Mouse (Mus musculus) stomach, postnatal 0 days (tissue): ENCODE measurements around the gene Rgs9bp. TPM values are rescaled to one million over a fixed set of nuclear protein-coding genes. Genes with fewer than 3 reads are reported as not detected.

Experiments used
- ATAC-seq: fragments of 200-750 bp; cut with Nextera tagmentation; 2 replicates; pipeline ENCODE4 v1.8.0; 2017; ENCODE audit not compliant: low FRiP score, low TSS enrichment
- DNase-seq: peaks from one replicate; pipeline ENCODE4 v3.0.0-alpha.2; 2016; ENCODE audit warnings: low spot score
- H3K27ac ChIP-seq: fragments of 300-500 bp; sonication (generic); replicated peaks from 2 replicates; pipeline ENCODE4 v1.5.1; 2014; ENCODE audit warnings: mild to moderate bottlenecking, control low read depth
- H3K27me3 ChIP-seq: fragments of 300-500 bp; sonication (generic); 2 replicates; pipeline ENCODE4 v1.6.1; 2014; ENCODE audit warnings: low read length; ENCODE audit not compliant: control insufficient read depth, insufficient read depth
- H3K36me3 ChIP-seq: fragments of 300-500 bp; sonication (generic); 2 replicates; pipeline ENCODE4 v1.6.1; 2014; ENCODE audit warnings: low read length, mixed read lengths; ENCODE audit not compliant: control insufficient read depth, insufficient read depth
- H3K4me1 ChIP-seq: fragments of 300-500 bp; sonication (generic); replicated peaks from 2 replicates; pipeline ENCODE4 v1.6.1; 2014; ENCODE audit warnings: antibody characterized with exemption; ENCODE audit not compliant: control insufficient read depth, insufficient read depth
- H3K4me2 ChIP-seq: fragments of 300-500 bp; sonication (generic); replicated peaks from 2 replicates; pipeline ENCODE4 v1.6.1; 2014; ENCODE audit warnings: low read depth, mild to moderate bottlenecking, control low read depth, moderate library complexity
- H3K4me3 ChIP-seq: fragments of 300-500 bp; sonication (generic); 2 replicates; pipeline ENCODE4 v1.5.1; 2014; ENCODE audit warnings: low read depth, low read length, control low read depth
- H3K9ac ChIP-seq: fragments of 300-500 bp; sonication (generic); 2 replicates; pipeline ENCODE4 v1.6.1; 2014; ENCODE audit warnings: mild to moderate bottlenecking, low read length, control low read depth, mixed read lengths
- H3K9me3 ChIP-seq: fragments of 300-500 bp; sonication (generic); 2 replicates; pipeline ENCODE4 v1.6.1; 2016; ENCODE audit warnings: low read length; ENCODE audit not compliant: control insufficient read depth
- CTCF ChIP-seq: IDR thresholded peaks from 2 replicates; pipeline ENCODE4 v1.5.1; 2016; ENCODE audit warnings: antibody characterized with exemption, low read depth, mild to moderate bottlenecking, moderate library complexity
- EP300 ChIP-seq: optimal IDR thresholded peaks from 2 replicates; pipeline ENCODE3; 2016; ENCODE audit warnings: antibody characterized with exemption
- WGBS: fragments of 180-500 bp; shearing (Covaris S2); extraction: QIAGEN DNeasy Blood & Tissue Kit; methylation state at CpG from one replicate; pipeline ENCODE4 v1.1.7; 2014; 5-methylcytosine and 5-hydroxymethylcytosine counted together
- polyA plus RNA-seq: library from polyadenylated mRNA; unstranded; fragments of >200 nt; fragmentation: Nextera tagmentation; extraction: Ambion mirVana; gene quantifications from 2 replicates; pipeline ENCODE4 v1.2.1, GENCODE M21; 2015

Rgs9bp gene
- polyA plus RNA-seq, 1 experiment from 2014 or later, result 0.28 TPM

DNA sequence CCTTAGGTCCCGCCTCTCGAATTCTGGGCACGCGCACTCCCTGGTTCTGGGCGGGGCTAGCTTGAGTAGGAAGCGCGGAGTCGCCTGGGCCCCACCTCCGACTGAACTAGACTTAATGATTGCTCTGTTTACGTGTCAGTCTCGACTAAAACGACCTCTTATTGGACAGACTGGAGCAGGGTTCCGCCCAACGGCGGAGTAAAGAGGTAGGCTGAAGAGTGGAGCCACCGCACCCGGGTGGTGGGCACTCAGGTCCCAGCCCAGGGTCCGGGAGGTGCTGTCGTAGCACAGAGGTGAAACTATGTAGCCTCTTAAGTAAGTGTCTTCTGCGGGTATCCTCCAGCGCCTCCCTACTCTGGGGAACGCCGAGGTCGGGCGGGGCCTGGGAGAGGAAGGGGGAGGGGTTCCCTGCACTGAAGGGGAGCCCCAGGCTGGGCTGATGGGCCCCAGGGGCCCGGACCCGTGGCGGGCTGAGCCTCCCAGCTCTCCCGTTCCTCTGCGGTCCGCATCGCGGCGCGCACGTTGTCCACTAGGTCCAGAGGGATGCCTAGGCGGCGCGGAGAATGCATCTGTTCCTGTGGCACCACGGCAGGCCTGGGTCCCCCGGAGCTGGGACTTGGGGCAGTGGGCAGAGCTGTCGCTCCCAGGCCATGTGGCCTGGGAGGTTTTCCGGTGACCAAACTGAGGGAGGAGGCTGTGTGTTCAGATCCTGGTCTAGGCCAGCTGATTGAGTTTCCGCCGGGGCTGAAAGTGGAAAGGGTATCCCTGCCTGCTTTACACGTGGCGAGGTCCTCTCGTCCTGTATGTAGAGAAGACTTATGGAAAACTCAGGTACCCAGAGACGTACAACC is 898 bp upstream of the Rgs9bp start, which contains the start of gene Ankrd27:
Gene Ankrd27 (plus strand): TSS at position 190 of the 851 bp plus-strand sequence.
- TF ChIP-seq EP300 (no peak), CTCF (no peak)
- peaks cover 6% of the 10 kb centered on the region for H3K4me1 ChIP-seq
- ATAC-seq (peak; percentile 99), DNase-seq (peak; percentile 92)
- H3K36me3 ChIP-seq, result no peaks in the 10 kb centered on the region
- no peaks in the 10 kb centered on the region for H3K9me3 ChIP-seq
- peak within 1 kb of the TSS; percentile 74 for H3K9ac ChIP-seq
- H3K27me3 ChIP-seq, result no peaks in the 10 kb centered on the region; the same call in 1 of the 2 replicates
- peak within 1 kb of the TSS; percentile 35; the same call in 1 of the 2 replicates for H3K27ac ChIP-seq
- 0% methylated on average over 49 of the region's 49 CpGs for WGBS
- H3K4me2 ChIP-seq, result peak within 1 kb of the TSS; percentile 98
- H3K4me3 ChIP-seq, result peak within 1 kb of the TSS; percentile 93

DNA sequence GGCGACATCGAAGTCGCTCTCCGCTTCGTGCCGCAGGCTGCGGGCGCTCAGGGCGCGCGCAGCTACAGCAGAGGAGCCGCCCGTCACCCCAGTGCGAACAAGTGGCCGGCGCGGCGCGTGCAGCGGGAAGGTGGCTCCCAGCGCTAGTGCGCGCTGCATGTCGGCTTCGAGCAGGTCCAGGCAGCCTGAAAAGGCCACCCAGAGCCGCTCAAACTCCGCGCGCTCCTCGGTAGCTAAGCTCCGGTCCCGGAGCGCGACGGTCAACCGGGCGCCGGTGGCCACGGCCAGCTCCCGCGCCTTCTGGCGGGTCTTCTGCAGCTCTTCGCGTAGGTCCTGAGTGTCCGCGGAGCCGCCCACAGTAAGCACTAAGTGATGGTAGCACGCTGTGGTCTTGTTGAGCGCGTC is 594 bp downstream of the Rgs9bp start:
- H3K4me2 ChIP-seq, result peak overlapping the region; percentile 98
- H3K4me1 ChIP-seq, result peaks cover 6% of the 10 kb centered on the region
- DNase-seq, result peak; percentile 54
- H3K9me3 ChIP-seq, result no peaks in the 10 kb centered on the region
- WGBS, result under 1% methylated on average over 50 of the region's 50 CpGs
- no peaks in the 10 kb centered on the region for H3K36me3 ChIP-seq
- no peak overlapping the region for H3K27ac ChIP-seq
- ATAC-seq, result no peak
- no peak for TF ChIP-seq EP300
- TF ChIP-seq CTCF, result no peak
- H3K4me3 ChIP-seq, result peak overlapping the region; percentile 93
- peak overlapping the region; percentile 32 for H3K9ac ChIP-seq
- H3K27me3 ChIP-seq, result no peaks in the 10 kb centered on the region; the same call in 1 of the 2 replicates

DNA sequence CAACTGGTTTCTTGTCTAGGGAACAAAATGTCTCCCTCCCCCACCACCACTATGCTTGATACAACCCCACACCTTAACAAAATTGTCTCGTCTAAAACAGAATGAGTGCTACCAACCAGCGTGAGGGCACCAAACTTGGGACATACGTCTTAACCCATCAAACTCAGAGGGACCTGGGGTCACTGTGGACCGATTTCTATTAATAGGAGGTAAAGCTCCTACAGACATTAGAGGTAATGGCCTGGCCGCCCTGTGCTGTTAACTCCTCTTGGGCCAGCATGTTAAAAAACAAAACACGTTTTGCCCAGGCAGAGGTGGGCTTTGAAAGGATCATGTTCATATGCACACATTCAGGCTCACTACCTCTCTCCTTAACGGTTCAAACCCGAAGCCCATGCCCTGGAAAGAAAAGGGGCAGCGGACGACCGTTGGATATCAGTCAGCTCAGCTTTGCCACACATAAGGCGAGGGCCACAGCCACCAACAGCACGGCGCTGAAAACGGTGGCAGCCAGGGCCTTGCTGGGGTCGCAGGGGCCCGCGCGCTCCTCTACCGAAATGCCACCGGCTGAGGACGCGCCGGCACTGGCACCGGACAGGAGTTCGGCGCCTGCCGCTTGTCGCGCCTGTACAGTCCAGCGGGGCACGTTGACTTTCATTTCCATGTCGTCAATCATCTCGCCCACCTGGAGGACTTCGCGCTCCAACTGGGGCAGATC is 1.2 kb downstream of the Rgs9bp start:
- ATAC-seq, result no peak
- Histone ChIP-seq H3K9me3 (no peaks in the 10 kb centered on the region), H3K27ac (no peak overlapping the region), H3K4me3 (peak overlapping the region; percentile 93), H3K36me3 (no peaks in the 10 kb centered on the region), H3K27me3 (no peaks in the 10 kb centered on the region; the same call in 1 of the 2 replicates), H3K9ac (peak overlapping the region; percentile 32), H3K4me1 (peaks cover 6% of the 10 kb centered on the region), H3K4me2 (peak overlapping the region; percentile 98)
- no peak for TF ChIP-seq CTCF
- no peak for TF ChIP-seq EP300
- no peak for DNase-seq
- WGBS, result 6% methylated on average over 36 of the region's 36 CpGs

DNA sequence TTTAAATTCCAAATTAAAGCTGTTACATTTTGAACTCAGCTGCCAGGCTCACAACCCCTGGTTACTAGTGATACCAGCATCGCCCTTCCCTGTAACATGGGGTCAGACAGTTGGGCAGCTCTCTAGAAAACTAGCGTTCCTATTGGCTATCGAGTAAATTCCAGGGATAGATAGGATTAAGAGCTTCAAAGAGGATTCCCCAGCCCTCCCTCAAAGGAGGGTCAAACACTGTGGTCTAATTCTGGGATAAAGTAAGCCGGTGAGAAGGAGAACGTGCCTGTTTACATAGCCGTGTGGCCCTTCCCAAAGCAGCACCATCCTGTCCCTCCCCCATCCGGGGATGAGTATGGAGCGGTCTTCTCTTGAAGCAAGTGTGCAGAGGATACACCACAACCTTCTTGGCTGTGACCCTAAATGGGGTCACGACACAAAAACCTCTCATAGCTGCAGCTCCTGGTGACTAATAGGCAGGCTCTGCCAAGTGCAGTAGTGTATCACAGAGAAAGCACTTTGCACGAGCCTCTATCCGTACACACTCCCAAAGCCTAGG is 1.8 kb downstream of the Rgs9bp start:
- Histone ChIP-seq H3K36me3 (no peaks in the 10 kb centered on the region), H3K4me3 (no peak overlapping the region), H3K4me2 (no peak overlapping the region), H3K27me3 (no peaks in the 10 kb centered on the region; the same call in 1 of the 2 replicates), H3K27ac (no peak overlapping the region), H3K4me1 (peaks cover 6% of the 10 kb centered on the region), H3K9me3 (no peaks in the 10 kb centered on the region), H3K9ac (no peak overlapping the region)
- no peak for ATAC-seq
- 20% methylated on average over 11 of the region's 11 CpGs for WGBS
- TF ChIP-seq CTCF (no peak), EP300 (no peak)
- DNase-seq, result no peak

DNA sequence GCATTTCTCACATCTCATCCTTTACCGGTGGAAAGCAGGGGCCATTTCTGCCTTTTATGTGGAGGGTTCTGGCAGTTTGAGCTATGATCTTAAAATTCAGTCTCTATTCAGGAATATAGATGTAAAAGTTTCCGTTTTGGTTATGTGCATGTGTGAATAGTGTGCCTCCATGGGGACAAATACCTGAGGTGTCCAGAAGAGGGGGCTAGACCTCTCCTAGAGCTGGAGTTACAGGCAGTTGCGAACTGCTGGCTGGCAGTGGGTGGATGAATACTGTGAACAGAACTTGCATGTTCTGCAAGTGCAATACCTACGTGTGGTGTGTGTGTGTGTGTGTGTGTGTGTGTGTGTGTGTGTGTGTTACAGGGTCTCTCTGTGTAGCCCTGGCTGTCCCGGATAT is 2.7 kb downstream of the Rgs9bp start:
- TF ChIP-seq CTCF (peak; percentile 51), EP300 (no peak)
- no peak overlapping the region for H3K4me2 ChIP-seq
- H3K9me3 ChIP-seq, result no peaks in the 10 kb centered on the region
- H3K4me3 ChIP-seq, result no peak overlapping the region
- H3K36me3 ChIP-seq, result no peaks in the 10 kb centered on the region
- peaks cover 6% of the 10 kb centered on the region for H3K4me1 ChIP-seq
- ATAC-seq (no peak), DNase-seq (no peak)
- H3K9ac ChIP-seq, result no peak overlapping the region
- WGBS, result 69% methylated on average over 5 of the region's 5 CpGs
- H3K27me3 ChIP-seq, result no peaks in the 10 kb centered on the region; the same call in 1 of the 2 replicates
- no peak overlapping the region for H3K27ac ChIP-seq
